Mouse (Mus musculus) adrenal gland, postnatal 10 days (tissue): ENCODE data around the gene Ube2v1. TPM values are rescaled to one million over a fixed set of nuclear protein-coding genes. Genes with fewer than 3 reads are reported as not detected.
A peak's percentile ranks its signal among the peaks of the same experiment; 100 is the strongest.

Experiments used
- DNase-seq: peaks from one replicate; pipeline ENCODE4 v3.0.0; 2021; ENCODE audit warnings: mixed read lengths
- microRNA-seq: library from miRNA; unstranded; fragments of <30 nt; microRNA quantifications from one replicate; pipeline ENCODE4 v1.2.0, GENCODE M21; 2021
- total RNA-seq, 2 experiments: library from RNA; stranded (reverse); gene quantifications; 2 replicates each; pipeline ENCODE4 v1.2.3; 2021

Ube2v1 gene
- total RNA-seq, 2 experiments from 2014 or later = 159 to 162 TPM

DNA sequence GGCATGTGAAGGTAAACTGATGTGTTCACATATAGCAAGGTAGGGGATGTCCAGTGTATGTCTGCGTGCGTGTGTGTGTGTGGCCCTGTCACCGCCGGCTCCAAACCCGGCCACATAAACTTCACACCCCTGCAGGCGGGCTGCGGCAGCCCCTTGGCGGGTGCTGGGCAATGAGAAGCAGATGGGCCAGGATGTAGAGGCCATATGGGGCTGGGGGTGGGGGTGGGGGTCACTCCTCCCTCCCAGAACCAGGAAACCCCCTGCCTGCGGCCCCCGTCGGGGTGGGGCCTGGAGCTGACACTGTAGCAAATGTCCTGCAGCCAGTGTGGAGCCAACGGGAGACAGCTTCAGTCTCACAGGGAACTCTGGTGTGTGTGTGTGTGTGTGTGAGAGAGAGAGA, 68.2 kb downstream of the Ube2v1 start:
- no peak for DNase-seq

DNA sequence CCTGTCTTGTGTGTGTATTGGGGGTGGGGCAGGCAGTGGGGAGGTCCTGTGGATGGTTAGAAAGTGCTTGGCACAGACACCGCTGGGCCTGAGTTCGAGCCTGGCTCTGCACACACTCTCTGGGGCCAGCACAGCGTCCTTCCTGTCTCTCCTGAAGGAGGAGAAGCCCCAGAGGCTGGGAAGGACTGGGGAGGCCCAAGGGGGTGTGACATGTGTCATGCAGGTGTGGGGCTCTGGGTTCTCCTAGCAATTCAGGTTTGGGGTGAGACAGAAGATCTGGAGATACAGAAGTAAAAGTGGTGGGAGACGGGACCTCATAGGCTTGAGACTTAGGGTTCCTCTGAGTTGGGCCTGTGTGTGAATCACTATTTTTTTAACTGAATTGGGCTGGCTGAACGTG, 68.9 kb downstream of the Ube2v1 start:
- DNase-seq = no peak

DNA sequence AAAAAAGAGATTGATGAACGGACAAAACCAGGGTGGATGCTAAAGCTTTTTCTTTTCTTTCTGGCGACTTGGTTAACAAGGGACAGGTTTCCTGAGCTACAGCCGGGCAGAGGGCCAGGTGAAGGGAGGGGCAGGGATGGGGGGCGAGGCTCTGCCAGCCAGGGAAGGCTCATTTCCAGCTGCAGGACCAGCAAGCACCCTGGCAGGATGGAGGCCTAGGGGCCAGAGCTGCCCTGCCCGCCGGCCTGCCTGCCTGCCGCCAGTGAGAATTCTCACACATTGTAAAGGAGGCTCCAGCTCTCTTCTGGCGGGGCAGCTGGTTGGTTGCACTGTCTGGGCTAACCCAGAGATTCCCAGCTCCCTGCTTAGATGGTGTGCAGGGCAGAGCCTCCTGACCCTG, 69.8 kb downstream of the Ube2v1 start:
- DNase-seq = peak; percentile 60

DNA sequence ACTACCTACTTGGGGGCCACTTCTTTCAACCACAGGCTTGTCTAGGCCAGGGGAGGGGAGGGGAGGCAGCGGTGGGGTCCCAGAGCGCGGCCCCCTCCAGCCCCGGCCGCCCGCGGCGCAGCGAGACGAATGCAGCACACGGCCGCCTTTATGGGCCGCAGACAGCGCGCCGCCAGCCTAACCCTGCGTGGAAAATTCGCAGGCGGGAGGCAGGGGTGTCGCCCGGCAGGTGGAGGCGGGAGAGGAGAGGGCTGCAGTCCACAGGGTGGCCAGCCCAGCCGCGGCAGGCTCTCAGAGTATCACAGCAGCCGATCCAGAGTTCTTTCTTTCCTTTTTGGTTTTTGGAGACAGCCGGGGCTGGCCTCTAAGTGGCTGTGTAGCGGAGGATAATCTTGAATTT, 72.5 kb downstream of the Ube2v1 start:
- no peak for DNase-seq

Small RNA genes lying within 50 kb of the gene (microRNA-seq; reads per million reads assigned to microRNA genes)
- not detected for gene Gm22355

Other genes with a start within 250 kb of the Ube2v1 start
- gene Slc9a8, start 210.4 kb downstream of the Ube2v1 start, total RNA-seq = 10 to 100 TPM; 28.8 to 37.0 TPM
- 10 to 100 TPM; 51.0 to 55.9 TPM for gene Rnf114, start 139.4 kb downstream of the Ube2v1 start, total RNA-seq
- gene Spata2, start 139.2 kb downstream of the Ube2v1 start, total RNA-seq = 10 to 100 TPM; 26.5 to 28.9 TPM
- 1 to 10 TPM; 6.2 to 8.5 TPM for gene Snai1, start 93.9 kb downstream of the Ube2v1 start, total RNA-seq
- gene Gm20431, start 29.4 kb upstream of the Ube2v1 start, total RNA-seq = 10 to 100 TPM; 16.4 to 17.5 TPM
- 100 to 1,000 TPM; 269 to 439 TPM for gene Cebpb, start 56.8 kb upstream of the Ube2v1 start, total RNA-seq
- gene Tmem189, start 57.7 kb upstream of the Ube2v1 start, total RNA-seq = 10 to 100 TPM; 31.2 to 33.5 TPM